Mouse (Mus musculus) Patski (cell line): ENCODE results near the gene Olfr1276. TPM values are rescaled to one million over a fixed set of nuclear protein-coding genes. Genes with fewer than 3 reads are reported as not detected.

Experiments used
- ATAC-seq: fragments of 100-300 bp; one replicate; pipeline ENCODE4 v1.8.0; 2021
- CTCF ChIA-PET: fragments of 350-600 bp; sonication (Branson Sonifier 250); formaldehyde crosslinking; loops from one replicate; lab custom pipeline; 2022; ENCODE audit warnings: inconsistent platforms; lab: Charles Lee
- POLR2A ChIA-PET: fragments of 350-600 bp; sonication (Branson Sonifier 250); formaldehyde crosslinking; loops from one replicate; lab custom pipeline; 2022; ENCODE audit warnings: antibody characterized with exemption, inconsistent platforms; lab: Charles Lee
- DNase-seq: peaks from one replicate; pipeline ENCODE4 v3.0.0-alpha.2; 2011; ENCODE audit warnings: low read depth, low spot score
- H3K27me3 ChIP-seq: fragments of 371-371 bp; one replicate; pipeline ENCODE4 v1.5.1; 2021
- CTCF ChIP-seq: fragments of 100-300 bp; IDR thresholded peaks from one replicate; pipeline ENCODE4 v1.5.1; 2021
- in situ Hi-C: fragments of 300-500 bp; cut with MboI; formaldehyde crosslinking; loops from 3 replicates; pipeline ENCODE4 v1.11.1; 2018; ENCODE audit warnings: low pct_unique_long_range_greater_than_20kb, mixed read lengths
- polyA plus RNA-seq: library from polyadenylated mRNA; unstranded; gene quantifications from one replicate; pipeline ENCODE4 v1.2.3, GENCODE M21; 2021

Olfr1276 gene
- polyA plus RNA-seq, result not detected

GRCm38 (mm10) chr2:111254216-111254615, at the start of gene Olfr1276:
TSS of gene Olfr1276 (plus strand) at chr2:111254516.
- DNase-seq (no peak), ATAC-seq (no peak)
- in situ Hi-C loops, result no loop called here
- H3K27me3 ChIP-seq, result no peaks in the 10 kb centered on the region
- CTCF ChIA-PET, result no interaction called here
- TF ChIP-seq CTCF, result no peak
- POLR2A ChIA-PET, result no interaction called here

DNA sequence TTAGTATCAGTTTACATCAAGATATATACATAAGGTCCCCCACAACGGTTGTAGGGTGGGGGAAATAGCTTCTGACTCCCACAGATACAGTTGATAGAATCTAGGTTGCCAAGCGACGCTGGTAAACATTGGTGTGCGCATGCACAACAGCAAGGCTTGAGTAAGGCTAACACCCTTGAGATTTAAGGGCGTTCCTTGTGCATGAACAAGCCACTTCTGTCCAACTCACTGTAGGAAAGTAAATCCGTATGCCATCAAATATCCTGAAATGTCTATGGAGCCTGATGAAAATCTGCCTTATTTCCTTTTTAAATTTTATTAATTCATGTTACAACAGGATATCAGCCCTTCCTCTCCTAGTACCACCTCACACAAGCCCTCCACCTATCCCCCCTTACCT, 24.8 kb upstream of the Olfr1276 start, which contains the start of gene 4930430A15Rik:
Gene 4930430A15Rik, minus strand, starts transcription at position 101 of the 400 bp plus-strand sequence.
- POLR2A ChIA-PET, result no interaction called here
- in situ Hi-C loops, result no loop called here
- ATAC-seq (no peak), DNase-seq (no peak)
- CTCF ChIA-PET, result no interaction called here
- H3K27me3 ChIP-seq, result no peaks in the 10 kb centered on the region
- TF ChIP-seq CTCF, result no peak

DNA sequence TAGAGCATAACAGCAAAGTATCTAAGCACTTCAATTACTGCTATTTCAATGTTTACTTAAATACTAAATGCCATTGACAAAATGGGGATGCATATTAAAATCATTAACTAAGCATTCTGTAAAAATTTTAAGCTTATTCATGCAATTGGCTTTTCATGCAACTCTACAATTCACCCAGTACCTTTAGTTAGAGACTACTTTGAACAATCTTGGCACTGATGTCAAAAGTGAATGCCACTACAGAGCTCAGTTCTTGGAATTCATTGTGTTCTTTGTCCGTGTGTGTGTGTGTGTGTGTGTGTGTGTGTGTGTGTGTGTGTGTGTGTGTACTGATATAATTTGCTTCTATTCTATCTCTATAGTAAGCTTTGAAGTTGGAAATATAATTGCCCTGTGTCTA, 19.1 kb upstream of the Olfr1276 start, which contains the start of gene Olfr1275:
Gene Olfr1275, minus strand, starts transcription at position 101 of the 400 bp plus-strand sequence.
- no peaks in the 10 kb centered on the region for H3K27me3 ChIP-seq

DNA sequence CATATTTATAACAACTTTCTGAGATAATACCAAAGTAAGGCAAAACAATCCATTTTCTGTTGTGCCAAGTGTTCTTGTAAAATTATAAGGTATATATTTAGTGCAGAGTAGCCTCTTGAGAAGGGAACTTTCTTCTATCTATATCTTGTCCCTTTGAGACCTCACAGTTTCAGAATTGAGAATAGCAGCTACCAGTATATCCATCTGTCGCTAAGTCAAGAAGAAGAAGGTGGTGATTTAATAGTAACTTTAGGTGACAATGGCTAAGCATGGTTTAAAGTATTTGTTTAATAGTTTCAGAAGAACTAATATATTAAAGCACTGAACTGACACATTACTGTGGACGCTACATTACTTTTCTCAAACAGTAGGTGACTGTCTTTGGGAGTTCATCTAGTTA, 19.7 kb downstream of the Olfr1276 start, which contains the start of gene Olfr1277:
Gene Olfr1277, minus strand, starts transcription at position 101 of the 400 bp plus-strand sequence.
- ATAC-seq, result no peak
- POLR2A ChIA-PET, result no interaction called here
- DNase-seq, result no peak
- H3K27me3 ChIP-seq, result no peaks in the 10 kb centered on the region
- in situ Hi-C loops, result no loop called here
- CTCF ChIA-PET, result no interaction called here
- no peak for TF ChIP-seq CTCF

More for the DNA sequence above, 19.1 kb upstream of the Olfr1276 start, which contains the start of gene Olfr1275:
- ATAC-seq (no peak), DNase-seq (no peak)
- POLR2A ChIA-PET, result no interaction called here
- no peak for TF ChIP-seq CTCF
- in situ Hi-C loops, result no loop called here
- CTCF ChIA-PET, result no interaction called here

GRCm38 (mm10) chr2:111289836-111290235, 35.5 kb downstream of the Olfr1276 start, which contains the start of gene Olfr1278:
TSS of gene Olfr1278 (plus strand) at chr2:111290136.
- DNase-seq, result no peak
- TF ChIP-seq CTCF, result no peak
- no peak for ATAC-seq
- no peaks in the 10 kb centered on the region for H3K27me3 ChIP-seq
- in situ Hi-C loops, result no loop called here
- ChIA-PET CTCF (no interaction called here), POLR2A (no interaction called here)

DNA sequence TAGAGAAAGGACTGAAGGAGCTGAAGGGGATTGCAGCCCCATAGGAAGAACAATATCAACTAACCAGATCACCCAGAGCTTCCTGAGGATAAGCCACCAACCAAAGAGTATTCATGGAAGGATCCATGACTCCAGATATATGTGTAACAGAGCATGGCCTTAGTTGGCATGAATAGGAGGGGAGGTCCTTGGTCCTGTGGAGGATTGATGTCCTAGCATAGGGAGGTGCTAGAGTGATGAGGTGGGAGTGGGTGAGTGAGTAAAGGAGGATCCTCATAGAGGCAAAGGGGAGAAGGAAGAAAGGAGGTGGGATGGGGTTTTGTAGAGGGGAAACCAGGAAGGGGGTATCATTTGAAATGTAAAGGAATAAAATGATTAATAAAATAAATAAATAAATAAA, 44.2 kb downstream of the Olfr1276 start:
- ChIA-PET CTCF (no interaction called here), POLR2A (no interaction called here)
- no peak for ATAC-seq
- DNase-seq, result no peak
- in situ Hi-C loops, result no loop called here
- no peak for TF ChIP-seq CTCF
- no peaks in the 10 kb centered on the region for H3K27me3 ChIP-seq

GRCm38 (mm10) chr2:111300374-111300773, 46.1 kb downstream of the Olfr1276 start, which contains the start of gene Olfr1279:
TSS of gene Olfr1279 (plus strand) at chr2:111300635.
- in situ Hi-C loops, result no loop called here

More at GRCm38 (mm10) chr2:111300374-111300773, 46.1 kb downstream of the Olfr1276 start, which contains the start of gene Olfr1279:
- CTCF ChIA-PET, result no interaction called here
- no peak for ATAC-seq
- no peaks in the 10 kb centered on the region for H3K27me3 ChIP-seq
- POLR2A ChIA-PET, result no interaction called here
- no peak for DNase-seq
- TF ChIP-seq CTCF, result no peak

Other genes starting within 250 kb of the Olfr1276 start
- not detected for gene Gm13941, start 148.5 kb upstream of the Olfr1276 start, polyA plus RNA-seq
- not detected for gene Gm15130, start 101.6 kb upstream of the Olfr1276 start, polyA plus RNA-seq
- not detected for gene 4930430A15Rik, start 24.9 kb upstream of the Olfr1276 start, polyA plus RNA-seq
- not detected for gene Olfr1275, start 19.2 kb upstream of the Olfr1276 start, polyA plus RNA-seq
- not detected for gene Olfr1277, start 19.6 kb downstream of the Olfr1276 start, polyA plus RNA-seq
- not detected for gene Olfr1278, start 35.6 kb downstream of the Olfr1276 start, polyA plus RNA-seq
- gene Olfr1279, start 46.1 kb downstream of the Olfr1276 start, polyA plus RNA-seq, result 1.9 TPM
- gene Olfr1280, start 59.5 kb downstream of the Olfr1276 start, polyA plus RNA-seq, result not detected
- not detected for gene Olfr1281, start 72.0 kb downstream of the Olfr1276 start, polyA plus RNA-seq
- gene Olfr1282, start 81.6 kb downstream of the Olfr1276 start, polyA plus RNA-seq, result not detected
- gene Olfr1283, start 112.3 kb downstream of the Olfr1276 start, polyA plus RNA-seq, result not detected
- not detected for gene Olfr1284, start 121.0 kb downstream of the Olfr1276 start, polyA plus RNA-seq
- not detected for gene Olfr1286, start 168.6 kb downstream of the Olfr1276 start, polyA plus RNA-seq
- gene Olfr1287, start 194.6 kb downstream of the Olfr1276 start, polyA plus RNA-seq, result not detected
- not detected for gene Olfr1288, start 219.6 kb downstream of the Olfr1276 start, polyA plus RNA-seq
- not detected for gene Olfr1289, start 226.3 kb downstream of the Olfr1276 start, polyA plus RNA-seq
- not detected for gene Olfr1290, start 239.3 kb downstream of the Olfr1276 start, polyA plus RNA-seq
- not detected for gene Olfr1291-ps1, start 242.7 kb downstream of the Olfr1276 start, polyA plus RNA-seq